Mouse (Mus musculus) neural tube, embryonic 15.5 days (tissue): ENCODE results near the gene Ankrd55. TPM values are rescaled to one million over a fixed set of nuclear protein-coding genes. Genes with fewer than 3 reads are reported as not detected.

Experiments
- ATAC-seq: fragments of 200-750 bp; cut with Nextera tagmentation; 2 replicates; pipeline ENCODE4 v1.8.0; 2017; ENCODE audit warnings: mild to moderate bottlenecking, moderate TSS enrichment, moderate library complexity; ENCODE audit not compliant: low FRiP score
- H3K27ac ChIP-seq: fragments of 300-500 bp; sonication (generic); replicated peaks from 2 replicates; pipeline ENCODE4 v1.5.1; 2015; ENCODE audit warnings: mild to moderate bottlenecking, inconsistent platforms
- H3K27me3 ChIP-seq: fragments of 300-500 bp; sonication (generic); replicated peaks from 2 replicates; pipeline ENCODE4 v1.6.1; 2015; ENCODE audit warnings: inconsistent platforms
- H3K36me3 ChIP-seq: fragments of 300-500 bp; sonication (generic); 2 replicates; pipeline ENCODE4 v1.6.1; 2015; ENCODE audit warnings: inconsistent platforms
- H3K4me1 ChIP-seq: fragments of 300-500 bp; sonication (generic); 2 replicates; pipeline ENCODE4 v1.6.1; 2015; ENCODE audit warnings: inconsistent platforms
- H3K4me2 ChIP-seq: fragments of 300-500 bp; sonication (generic); 2 replicates; pipeline ENCODE4 v1.6.1; 2015; ENCODE audit warnings: inconsistent platforms, mild to moderate bottlenecking, moderate library complexity
- H3K4me3 ChIP-seq: fragments of 300-500 bp; sonication (generic); replicated peaks from 2 replicates; pipeline ENCODE4 v1.5.1; 2015; ENCODE audit warnings: mild to moderate bottlenecking, inconsistent platforms
- H3K9ac ChIP-seq: fragments of 300-500 bp; sonication (generic); replicated peaks from 2 replicates; pipeline ENCODE4 v1.6.1; 2015; ENCODE audit warnings: mild to moderate bottlenecking, inconsistent platforms
- H3K9me3 ChIP-seq: fragments of 300-500 bp; sonication (generic); replicated peaks from 2 replicates; pipeline ENCODE4 v1.6.1; 2016; ENCODE audit warnings: inconsistent platforms
- WGBS: fragments of 180-500 bp; shearing (Covaris S2); methylation state at CpG from one replicate; pipeline ENCODE4 v1.1.7; 2015; ENCODE audit warnings: mixed read lengths; 5-methylcytosine and 5-hydroxymethylcytosine counted together
- polyA plus RNA-seq: library from polyadenylated mRNA; unstranded; fragments of >200 nt; fragmentation: Nextera tagmentation; extraction: Ambion mirVana; gene quantifications from 2 replicates; pipeline ENCODE4 v1.2.1, GENCODE M21; 2015

Gene Ankrd55
- polyA plus RNA-seq, 1 experiment from 2014 or later, result 12.3 TPM

- Histone ChIP-seq H3K9me3 (no peaks in the 10 kb centered on the region), H3K27ac (no peak overlapping the region), H3K4me1 (no peaks in the 10 kb centered on the region), H3K4me3 (no peak overlapping the region), H3K9ac (no peak overlapping the region), H3K36me3 (no peaks in the 10 kb centered on the region), H3K4me2 (no peak overlapping the region), H3K27me3 (no peaks in the 10 kb centered on the region)
- peak; percentile 81; the same call in 1 of the 2 replicates for ATAC-seq
- WGBS, result 19% methylated on average over 4 of the region's 4 CpGs
These were observed 23.6 kb upstream of the Ankrd55 start for GRCm38 (mm10) chr13:112264666-112265065.

- H3K36me3 ChIP-seq, result no peaks in the 10 kb centered on the region
- no peak overlapping the region for H3K4me3 ChIP-seq
- H3K27me3 ChIP-seq, result no peaks in the 10 kb centered on the region
- H3K27ac ChIP-seq, result no peak overlapping the region
- H3K4me2 ChIP-seq, result no peak overlapping the region
- ATAC-seq, result no peak
- WGBS, result 23% methylated on average over 5 of the region's 5 CpGs
- no peak overlapping the region for H3K9ac ChIP-seq
- H3K9me3 ChIP-seq, result no peaks in the 10 kb centered on the region
- no peaks in the 10 kb centered on the region for H3K4me1 ChIP-seq
These were observed 16.2 kb upstream of the Ankrd55 start for GRCm38 (mm10) chr13:112271901-112272537.

- Histone ChIP-seq H3K27me3 (no peaks in the 10 kb centered on the region), H3K9ac (no peak overlapping the region), H3K4me1 (no peaks in the 10 kb centered on the region), H3K9me3 (no peaks in the 10 kb centered on the region), H3K36me3 (no peaks in the 10 kb centered on the region), H3K4me3 (no peak overlapping the region), H3K4me2 (no peak overlapping the region), H3K27ac (no peak overlapping the region)
- no peak for ATAC-seq
- 82% methylated on average over 3 of the region's 3 CpGs for WGBS
These were observed 13.6 kb upstream of the Ankrd55 start for GRCm38 (mm10) chr13:112274636-112275035.

- no peaks in the 10 kb centered on the region for H3K9me3 ChIP-seq
- no peak for ATAC-seq
These were observed 12.3 kb upstream of the Ankrd55 start for GRCm38 (mm10) chr13:112275951-112276350.

GRCm38 (mm10) chr13:112277544-112277943, 10.7 kb upstream of the Ankrd55 start:
- no peak for ATAC-seq
- no peak overlapping the region for H3K27ac ChIP-seq
- H3K4me3 ChIP-seq, result no peak overlapping the region
- 75% methylated on average over 5 of the region's 5 CpGs for WGBS
- H3K4me2 ChIP-seq, result no peak overlapping the region
- H3K9ac ChIP-seq, result no peak overlapping the region
- H3K4me1 ChIP-seq, result no peaks in the 10 kb centered on the region
- H3K9me3 ChIP-seq, result no peaks in the 10 kb centered on the region
- no peaks in the 10 kb centered on the region for H3K36me3 ChIP-seq
- no peaks in the 10 kb centered on the region for H3K27me3 ChIP-seq

More at GRCm38 (mm10) chr13:112275951-112276350, 12.3 kb upstream of the Ankrd55 start:
- no peaks in the 10 kb centered on the region for H3K36me3 ChIP-seq
- H3K9ac ChIP-seq, result no peak overlapping the region
- no peak overlapping the region for H3K4me2 ChIP-seq
- H3K4me1 ChIP-seq, result no peaks in the 10 kb centered on the region
- H3K27ac ChIP-seq, result no peak overlapping the region
- H3K27me3 ChIP-seq, result no peaks in the 10 kb centered on the region
- 91% methylated on average over 8 of the region's 8 CpGs for WGBS
- no peak overlapping the region for H3K4me3 ChIP-seq

GRCm38 (mm10) chr13:112278251-112278650, 10.0 kb upstream of the Ankrd55 start:
- Histone ChIP-seq H3K27ac (no peak overlapping the region), H3K9me3 (no peaks in the 10 kb centered on the region), H3K9ac (no peak overlapping the region), H3K4me1 (no peaks in the 10 kb centered on the region), H3K36me3 (no peaks in the 10 kb centered on the region), H3K4me2 (no peak overlapping the region), H3K27me3 (no peaks in the 10 kb centered on the region), H3K4me3 (no peak overlapping the region)
- WGBS, result 68% methylated on average over 7 of the region's 7 CpGs
- no peak for ATAC-seq

GRCm38 (mm10) chr13:112287135-112287534, 1.1 kb upstream of the Ankrd55 start:
- H3K27me3 ChIP-seq, result no peaks in the 10 kb centered on the region
- 88% methylated on average over 1 of the region's 1 CpGs for WGBS
- H3K4me1 ChIP-seq, result peaks cover 30% of the 10 kb centered on the region
- H3K27ac ChIP-seq, result no peak overlapping the region
- H3K9me3 ChIP-seq, result no peaks in the 10 kb centered on the region
- H3K4me3 ChIP-seq, result no peak overlapping the region
- no peak for ATAC-seq
- H3K36me3 ChIP-seq, result no peaks in the 10 kb centered on the region
- H3K9ac ChIP-seq, result no peak overlapping the region
- no peak overlapping the region for H3K4me2 ChIP-seq

GRCm38 (mm10) chr13:112287571-112288224, 553 bp upstream of the Ankrd55 start:
- Histone ChIP-seq H3K9ac (peak overlapping the region; percentile 53), H3K4me2 (peak overlapping the region; percentile 61), H3K4me3 (peak overlapping the region; percentile 44), H3K4me1 (peaks cover 30% of the 10 kb centered on the region), H3K9me3 (no peaks in the 10 kb centered on the region), H3K27me3 (no peaks in the 10 kb centered on the region), H3K27ac (peak overlapping the region; percentile 88), H3K36me3 (no peaks in the 10 kb centered on the region)
- WGBS, result 47% methylated on average over 6 of the region's 6 CpGs
- ATAC-seq, result peak; percentile 33

- H3K36me3 ChIP-seq, result no peaks in the 10 kb centered on the region
- peak; percentile 33; the same call in 1 of the 2 replicates for ATAC-seq
- peaks cover 30% of the 10 kb centered on the region for H3K4me1 ChIP-seq
- WGBS, result 59% methylated on average over 9 of the region's 9 CpGs
- peak overlapping the region; percentile 51 for H3K9ac ChIP-seq
- peak overlapping the region; percentile 88 for H3K27ac ChIP-seq
- peak overlapping the region; percentile 61 for H3K4me2 ChIP-seq
- H3K4me3 ChIP-seq, result peak overlapping the region; percentile 44
- H3K27me3 ChIP-seq, result no peaks in the 10 kb centered on the region
- no peaks in the 10 kb centered on the region for H3K9me3 ChIP-seq
These were observed 1.1 kb downstream of the Ankrd55 start for GRCm38 (mm10) chr13:112289338-112289737.

- peak overlapping the region; percentile 51 for H3K9ac ChIP-seq
- H3K27ac ChIP-seq, result peak overlapping the region; percentile 88
- H3K9me3 ChIP-seq, result no peaks in the 10 kb centered on the region
- H3K4me1 ChIP-seq, result peaks cover 30% of the 10 kb centered on the region
- peak overlapping the region; percentile 61 for H3K4me2 ChIP-seq
- H3K4me3 ChIP-seq, result peak overlapping the region; percentile 44
- ATAC-seq, result no peak
- H3K27me3 ChIP-seq, result no peaks in the 10 kb centered on the region
- 55% methylated on average over 4 of the region's 4 CpGs for WGBS
- H3K36me3 ChIP-seq, result no peaks in the 10 kb centered on the region
These were observed 1.7 kb downstream of the Ankrd55 start for GRCm38 (mm10) chr13:112289981-112290380.

- Histone ChIP-seq H3K9ac (no peak overlapping the region), H3K4me3 (no peak overlapping the region), H3K4me2 (no peak overlapping the region), H3K4me1 (peaks cover 30% of the 10 kb centered on the region), H3K27me3 (no peaks in the 10 kb centered on the region), H3K27ac (no peak overlapping the region), H3K9me3 (no peaks in the 10 kb centered on the region), H3K36me3 (no peaks in the 10 kb centered on the region)
- no peak for ATAC-seq
- WGBS, result 55% methylated on average over 4 of the region's 4 CpGs
These were observed 4.2 kb downstream of the Ankrd55 start for GRCm38 (mm10) chr13:112292489-112292888.

- no peak for ATAC-seq
- Histone ChIP-seq H3K36me3 (no peaks in the 10 kb centered on the region), H3K4me3 (no peak overlapping the region), H3K4me1 (peaks cover 24% of the 10 kb centered on the region), H3K27me3 (no peaks in the 10 kb centered on the region), H3K9me3 (no peaks in the 10 kb centered on the region), H3K4me2 (no peak overlapping the region), H3K27ac (no peak overlapping the region), H3K9ac (no peak overlapping the region)
- 98% methylated on average over 6 of the region's 6 CpGs for WGBS
These were observed 4.8 kb downstream of the Ankrd55 start for GRCm38 (mm10) chr13:112293092-112293491.
